Mouse (Mus musculus) adrenal gland, postnatal 4 days (tissue): ENCODE measurements around the gene Vstm4. TPM values are rescaled to one million over a fixed set of nuclear protein-coding genes. Genes with fewer than 3 reads are reported as not detected.

Experiments
- DNase-seq, 2 experiments: peaks; one replicate each; pipeline ENCODE4 v3.0.0; 2021 to 2022; ENCODE audit warnings: low spot score in 2 of 2, mixed read lengths in 2 of 2
- long read RNA-seq, 2 experiments: library from polyadenylated mRNA; stranded (forward); transcript quantifications; one replicate each; pipeline ENCODE4 v2.0.0; 2021
- total RNA-seq, 2 experiments: library from RNA; stranded (reverse); gene quantifications; 2 replicates each; pipeline ENCODE4 v1.2.3; 2021

Vstm4 gene
- 10 to 100 TPM; 35.3 to 40.6 TPM for total RNA-seq
- long read RNA-seq, experiment 1, transcript Vstm4-201 (8 exons, 2,745 nt) = major isoform, 47 of 52 reads
- long read RNA-seq, experiment 1, partial matches to known transcripts = 2 of 52 reads
- long read RNA-seq, experiment 1, other reads (novel, unspliced or antisense) = 3 of 52 reads
- long read RNA-seq, experiment 2, transcript Vstm4-201 (8 exons, 2,745 nt) = major isoform, 71 of 85 reads
- long read RNA-seq, experiment 2, partial matches to known transcripts = 4 of 85 reads
- long read RNA-seq, experiment 2, other reads (novel, unspliced or antisense) = 10 of 85 reads

DNA sequence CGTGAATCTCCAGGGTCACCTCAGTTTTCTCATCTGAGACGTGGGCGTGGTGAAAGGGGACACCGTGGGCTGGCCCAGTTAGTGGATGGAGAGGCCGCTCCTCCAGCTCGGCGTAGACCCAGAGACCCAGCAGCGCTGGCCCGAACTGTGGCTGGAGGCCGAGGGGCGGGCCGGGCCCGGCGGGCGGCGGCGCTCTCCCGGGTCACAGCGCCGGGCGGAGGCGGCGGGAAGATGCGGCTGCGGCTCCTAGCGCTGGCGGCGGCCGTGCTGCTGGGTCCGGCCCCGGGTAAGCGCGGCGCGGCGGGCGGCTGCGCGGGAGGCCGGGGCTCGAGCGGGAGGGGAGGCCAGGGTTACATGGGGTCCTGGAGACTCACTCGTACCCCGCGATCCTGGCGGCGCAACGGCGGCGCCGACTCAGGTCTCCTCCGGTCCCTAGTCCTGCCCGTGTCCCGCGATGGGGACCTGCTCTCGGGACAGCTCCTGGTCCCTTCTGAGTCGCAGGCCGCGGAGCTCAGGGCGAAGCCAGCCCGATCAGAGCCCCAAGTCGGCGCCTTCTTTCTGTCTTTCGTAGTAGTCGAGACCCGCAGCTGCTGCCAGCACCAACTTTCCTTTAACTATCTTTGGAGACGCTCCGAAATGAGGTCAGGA, at the start of gene Vstm4:
Gene Vstm4, plus strand, starts transcription at position 76 of the 648 bp plus-strand sequence.
- peak; percentile 46 to 52 for DNase-seq

DNA sequence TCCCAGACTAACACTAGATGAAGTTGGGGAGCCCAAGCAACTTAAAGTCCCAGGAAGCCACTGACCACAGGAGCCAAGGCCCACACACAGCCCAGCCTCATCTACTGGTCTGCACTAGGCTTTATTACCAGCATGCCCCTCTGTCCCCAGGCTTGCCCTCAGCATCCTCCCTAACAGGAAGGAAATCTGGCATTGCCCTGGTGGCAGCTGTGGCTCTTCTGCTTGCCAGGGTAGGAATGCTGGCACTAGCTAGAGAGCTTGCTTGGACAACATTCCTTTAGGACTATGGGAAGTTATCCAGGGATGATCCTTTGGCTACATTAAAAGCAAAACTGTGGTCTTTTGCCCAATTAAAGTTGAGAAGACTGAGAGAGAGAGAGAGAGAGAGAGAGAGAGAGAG, 46.4 kb upstream of the Vstm4 start:
- no peak for DNase-seq

DNA sequence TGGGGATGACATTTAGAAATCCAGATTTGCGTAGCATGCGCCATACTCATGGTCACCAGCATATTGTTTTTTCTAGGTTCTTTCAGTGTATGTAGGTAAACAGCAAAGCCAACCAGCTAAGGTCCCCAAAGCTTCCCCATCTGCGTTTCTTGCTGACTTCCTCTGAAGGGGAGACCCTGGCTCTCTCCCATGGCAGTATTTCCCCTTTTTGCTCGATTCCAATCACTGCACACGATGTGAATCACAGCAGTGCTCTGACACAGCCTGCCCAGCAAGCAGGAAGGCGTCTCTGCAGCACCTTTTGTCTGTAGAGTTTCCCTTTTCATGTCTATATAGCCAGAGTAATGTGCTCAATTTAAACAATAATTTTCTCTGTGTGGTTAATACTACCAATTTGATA, 44.1 kb upstream of the Vstm4 start:
- DNase-seq = no peak

DNA sequence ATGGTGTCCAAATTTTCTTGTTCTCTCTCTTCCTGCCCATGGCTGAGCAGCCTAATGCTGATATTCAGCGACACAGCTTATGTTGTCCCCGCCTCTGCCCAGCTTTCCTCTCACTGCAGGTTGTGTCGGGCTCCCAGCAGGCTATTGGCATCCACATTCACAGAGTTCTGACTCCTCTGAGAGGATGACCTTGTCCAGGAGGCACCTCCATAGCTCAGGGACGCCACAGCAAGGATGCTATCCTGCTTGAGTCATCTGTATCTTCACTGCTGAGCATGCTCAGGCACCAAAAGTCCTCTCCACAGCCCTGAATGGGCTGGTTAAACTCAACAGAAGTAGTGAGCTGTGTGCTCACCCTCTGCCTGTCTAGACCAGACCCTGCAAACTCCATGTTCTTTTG, 41.6 kb upstream of the Vstm4 start:
- no peak for DNase-seq

DNA sequence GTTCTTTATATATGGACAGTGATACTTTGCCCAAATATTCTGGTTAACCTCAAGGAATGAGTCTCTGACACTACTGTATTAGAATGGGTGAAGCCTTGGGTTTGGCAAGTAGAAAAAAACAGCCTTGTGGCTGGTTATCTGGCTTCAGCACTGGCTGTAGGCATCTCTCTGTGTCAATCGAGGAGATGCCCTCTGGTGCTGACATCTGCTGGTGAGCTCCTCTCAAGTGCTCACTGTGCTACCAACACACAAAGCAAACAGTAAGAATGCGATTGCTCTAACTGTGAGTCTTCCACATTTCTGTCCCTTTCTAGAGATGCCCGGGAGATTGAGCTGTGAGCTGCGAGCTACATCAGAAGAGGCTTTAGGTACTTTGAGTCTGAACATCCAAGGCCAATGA, 40.0 kb upstream of the Vstm4 start:
- DNase-seq = no peak

DNA sequence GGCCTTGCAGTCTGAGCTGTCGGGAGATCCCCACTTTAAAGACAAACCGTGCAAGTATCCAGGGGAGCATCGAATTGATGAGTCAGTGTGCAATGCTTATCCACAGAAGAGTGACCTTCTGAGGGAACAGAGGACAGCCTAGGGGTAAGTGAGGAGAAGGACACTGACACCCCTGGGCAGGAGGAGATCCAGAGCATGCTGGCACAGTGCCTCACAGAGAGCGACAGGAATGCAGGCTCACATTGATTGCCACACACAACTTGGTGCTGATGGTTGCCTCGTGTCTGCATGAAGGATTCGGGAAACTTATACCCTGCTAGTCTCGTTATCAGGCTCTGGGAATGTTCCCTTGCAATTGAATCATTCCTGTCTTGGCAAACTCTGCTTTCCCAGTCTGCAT, 39.3 kb upstream of the Vstm4 start:
- DNase-seq = no peak

DNA sequence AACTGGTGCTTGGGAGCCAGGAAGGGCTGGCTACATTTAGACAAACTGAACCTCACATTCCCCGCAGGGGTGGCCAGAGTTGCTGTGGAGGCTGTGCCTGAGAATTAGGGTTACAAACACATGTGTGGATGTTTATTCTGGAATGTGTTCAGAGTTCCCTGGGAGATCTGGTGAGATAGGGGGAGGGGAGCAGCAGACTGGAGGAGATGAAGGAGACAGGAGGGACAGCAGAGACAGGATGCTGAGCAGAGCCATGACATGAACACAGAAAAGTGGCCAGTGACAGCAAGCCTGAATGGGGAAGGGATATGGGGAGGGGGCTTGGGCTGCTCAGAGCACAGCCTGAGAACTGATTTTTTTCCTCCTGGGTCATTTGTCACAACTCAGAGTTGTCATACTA, 37.3 kb upstream of the Vstm4 start:
- no peak for DNase-seq

DNA sequence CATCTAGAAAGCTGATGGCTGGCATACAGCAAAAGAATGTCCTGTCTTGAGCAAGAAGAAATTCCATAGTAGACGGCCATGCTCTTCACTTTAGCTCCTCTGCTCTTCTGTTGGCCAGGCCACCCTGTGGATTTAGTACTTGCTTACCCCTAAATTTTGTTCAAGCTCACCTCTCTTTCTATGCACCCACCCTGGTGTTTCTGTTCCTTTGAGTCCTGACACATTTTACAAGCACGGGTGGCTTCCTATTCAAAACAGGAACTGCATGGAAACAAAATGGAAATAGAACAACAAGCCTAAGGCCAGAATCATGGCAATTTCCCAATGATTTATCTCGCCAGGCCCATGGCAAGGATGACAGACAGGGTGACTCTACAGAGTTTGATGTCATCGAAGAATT, 33.7 kb upstream of the Vstm4 start:
- DNase-seq = no peak

DNA sequence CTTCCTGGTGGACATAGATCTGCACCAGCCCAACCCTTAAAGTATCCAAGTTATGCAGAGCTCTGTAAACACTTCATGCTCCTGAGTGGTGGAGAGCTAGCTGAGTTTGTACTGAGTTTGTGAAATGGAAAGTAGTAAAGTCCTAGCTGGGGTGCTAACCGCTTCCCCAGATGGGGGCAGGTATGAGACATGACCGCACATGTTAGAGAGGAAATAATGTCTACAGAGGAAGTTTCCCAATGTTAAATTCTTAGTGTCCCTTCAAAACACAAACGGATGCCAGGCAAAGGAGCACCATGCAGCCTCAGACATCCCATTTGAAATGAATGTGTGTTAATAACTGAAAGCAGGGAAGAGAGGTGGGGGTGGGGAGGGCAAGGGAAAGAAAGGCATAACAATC, 32.7 kb upstream of the Vstm4 start:
- no peak for DNase-seq

DNA sequence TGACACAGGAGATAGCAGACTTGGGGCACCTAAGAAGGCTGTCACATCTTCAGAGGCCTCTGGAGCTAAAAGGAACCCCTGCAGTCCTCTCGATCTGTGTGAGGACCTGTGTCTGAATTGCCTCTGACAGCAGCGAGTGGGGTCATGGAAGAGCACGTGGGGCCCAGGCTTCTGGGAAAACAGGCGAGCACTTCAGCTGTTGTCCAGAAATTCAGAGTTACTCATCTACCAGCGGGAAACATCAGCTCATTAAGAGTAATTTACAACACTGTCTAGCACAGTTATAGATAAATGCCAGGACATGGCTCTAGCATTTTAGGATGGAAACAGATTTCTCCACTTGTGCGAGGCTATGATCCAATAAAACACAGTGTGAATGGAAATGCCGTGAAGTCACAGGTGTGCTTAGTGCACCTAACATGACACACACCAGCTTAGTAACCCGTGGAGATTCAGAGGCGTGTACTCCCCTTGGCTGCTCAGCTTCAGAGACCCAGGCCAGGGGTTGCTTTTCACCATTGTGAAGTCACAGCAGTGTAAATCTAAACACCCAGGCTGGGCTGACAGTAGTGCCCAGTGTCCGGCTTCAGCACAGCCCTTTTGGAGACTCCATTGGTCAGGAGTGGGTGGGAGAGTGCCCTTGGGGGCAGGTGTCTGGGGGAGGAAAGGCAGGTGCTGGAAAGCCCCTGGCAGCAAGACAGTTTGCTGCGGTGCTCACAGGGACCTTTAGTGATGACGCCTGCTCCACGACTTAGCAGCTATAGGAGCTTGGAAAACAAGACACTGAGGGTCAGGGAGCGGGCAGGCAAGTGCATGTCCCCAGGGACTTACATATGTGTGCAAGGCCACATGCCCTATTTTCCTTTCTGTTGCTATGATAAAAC, 32.0 kb upstream of the Vstm4 start:
- DNase-seq = no peak

DNA sequence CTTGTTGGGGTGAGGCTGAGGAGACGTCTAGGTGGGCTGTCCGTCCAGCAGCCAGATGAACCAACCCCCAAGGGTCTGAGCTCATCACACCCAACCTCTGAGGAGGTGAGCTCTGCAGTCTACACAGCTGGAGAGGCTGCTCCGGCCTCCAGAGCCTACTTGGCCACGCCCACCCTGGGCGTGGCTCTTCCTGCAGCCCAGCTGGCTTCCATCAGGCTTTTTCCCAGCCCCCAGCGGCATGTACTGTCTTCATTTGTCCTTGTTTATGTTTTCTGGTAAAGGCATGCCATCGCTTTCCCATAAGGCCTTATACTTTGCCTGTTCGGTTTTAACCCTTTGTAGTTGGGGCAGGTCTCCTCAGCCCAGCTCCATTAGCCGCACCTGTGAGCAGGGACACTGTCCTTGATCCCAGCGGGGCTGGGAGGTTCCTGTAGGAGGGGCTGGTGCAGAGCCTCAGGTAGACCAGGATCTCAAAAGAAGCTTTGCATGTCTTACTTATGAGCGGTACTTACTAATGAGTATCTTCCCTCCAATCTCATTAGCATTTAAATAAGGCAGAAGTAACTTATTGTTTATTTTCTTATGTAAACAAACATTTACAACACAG, 31.0 kb upstream of the Vstm4 start:
- DNase-seq = no peak

DNA sequence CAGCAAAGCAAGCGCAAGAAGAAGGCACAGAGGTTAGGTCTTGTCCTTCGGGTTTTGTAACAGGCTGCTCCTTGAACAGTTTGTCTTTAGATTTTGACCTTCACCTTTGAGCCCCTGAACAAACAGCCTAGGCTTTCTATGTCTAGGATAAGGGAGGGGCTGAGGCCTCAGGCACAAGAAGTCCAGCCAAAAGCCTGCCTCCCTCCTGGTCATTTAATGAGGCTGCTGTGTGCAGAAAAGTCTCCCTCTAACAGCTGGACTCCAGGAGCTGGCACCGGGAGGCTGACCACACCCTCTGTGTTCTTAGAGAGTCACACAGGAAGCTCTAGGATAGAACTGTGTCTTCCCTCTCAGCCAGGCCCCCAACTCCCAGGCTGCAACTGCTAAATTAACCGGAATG, 29.4 kb upstream of the Vstm4 start:
- DNase-seq = no peak

DNA sequence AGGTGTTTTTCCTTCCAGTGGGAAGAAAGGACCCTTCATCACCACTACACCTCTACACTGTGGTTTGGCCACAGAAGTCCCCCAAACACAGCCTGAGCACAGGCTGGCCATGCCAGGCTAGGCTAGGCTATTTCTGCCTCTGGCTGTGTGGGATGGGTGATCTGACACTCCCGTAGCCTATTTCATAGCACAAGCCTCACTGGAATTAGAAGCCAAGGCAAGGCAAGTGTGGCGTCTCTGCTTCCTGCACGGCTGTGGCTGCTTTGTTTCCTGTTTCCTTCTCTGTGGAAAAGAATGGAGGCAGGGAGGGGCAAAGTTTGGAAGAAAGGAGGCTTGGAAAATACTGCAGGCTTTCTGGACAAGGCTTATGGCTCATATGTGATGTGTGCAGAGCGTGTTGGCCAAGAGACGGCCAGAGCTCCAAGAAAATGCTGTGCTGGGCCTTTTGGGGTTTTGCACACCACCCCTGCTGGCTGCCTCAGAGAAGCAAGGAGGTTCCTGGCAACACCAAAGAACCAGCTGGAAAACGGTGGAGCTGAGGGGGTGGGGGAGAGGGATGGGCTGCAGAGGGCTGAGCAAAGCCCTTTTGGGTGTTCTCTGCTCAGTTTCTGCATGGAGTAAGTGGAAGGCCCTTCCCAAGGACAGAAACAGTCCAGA, 28.4 kb upstream of the Vstm4 start:
- no peak for DNase-seq

DNA sequence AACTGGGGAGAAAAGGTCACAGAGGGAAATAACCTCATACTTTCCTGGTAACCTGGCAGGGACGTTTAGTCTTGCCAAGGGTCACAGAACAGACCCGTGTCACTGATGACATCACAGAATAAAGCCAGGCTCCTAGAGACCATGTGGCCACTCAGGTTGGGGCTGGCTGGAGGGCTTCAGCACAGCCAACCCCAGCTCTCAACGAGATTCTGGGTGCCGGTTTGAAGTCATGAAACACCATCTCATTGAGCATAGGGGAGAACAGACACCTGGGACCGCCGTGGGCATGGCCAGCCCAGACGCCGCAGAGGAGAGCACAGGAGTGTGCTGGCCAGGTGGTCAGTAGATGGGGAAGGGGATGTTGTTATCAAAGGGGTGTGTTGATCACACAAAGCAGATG, 22.7 kb upstream of the Vstm4 start, which contains the start of gene Fam170b:
Gene Fam170b, plus strand, starts transcription at position 116 of the 400 bp plus-strand sequence.
- DNase-seq = no peak

DNA sequence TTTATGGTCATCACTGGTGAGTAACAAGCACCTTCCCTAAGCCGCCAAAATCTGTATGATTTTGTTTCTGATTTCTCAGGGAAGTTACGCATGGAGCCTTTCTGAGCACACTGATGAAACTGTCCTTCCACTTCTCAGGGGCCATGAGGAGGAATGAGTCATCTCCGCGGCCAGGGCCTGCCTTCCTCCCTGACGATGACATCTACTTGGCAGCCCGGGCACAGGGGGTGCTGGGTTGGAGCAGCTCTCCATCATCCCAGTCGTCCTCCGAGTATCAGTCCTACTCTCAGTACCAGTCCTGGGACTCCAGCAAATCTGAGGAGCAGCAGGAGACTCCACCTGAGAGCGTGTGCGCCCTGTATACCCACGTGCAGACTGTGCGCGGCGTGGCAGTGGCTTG, 21.4 kb upstream of the Vstm4 start:
- no peak for DNase-seq

DNA sequence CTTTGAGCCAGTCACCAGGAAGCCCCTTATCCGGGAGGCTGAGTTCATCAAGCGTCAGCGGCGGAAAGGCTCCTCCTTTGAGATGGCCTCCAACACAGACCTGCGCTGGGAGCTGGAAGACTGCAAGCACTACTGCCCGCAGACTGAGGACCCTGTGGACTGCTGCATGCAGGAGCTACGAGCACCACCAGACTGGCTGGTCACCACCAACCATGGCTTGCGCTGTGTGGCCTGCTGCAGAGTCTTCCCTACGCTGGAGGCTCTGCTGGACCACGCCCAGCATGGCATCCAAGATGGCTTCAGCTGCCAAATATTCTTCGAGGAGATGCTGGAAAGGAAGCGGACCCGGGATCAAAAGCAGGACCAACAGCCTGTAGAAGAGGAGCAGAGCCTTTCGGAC, 21.0 kb upstream of the Vstm4 start:
- DNase-seq = no peak

DNA sequence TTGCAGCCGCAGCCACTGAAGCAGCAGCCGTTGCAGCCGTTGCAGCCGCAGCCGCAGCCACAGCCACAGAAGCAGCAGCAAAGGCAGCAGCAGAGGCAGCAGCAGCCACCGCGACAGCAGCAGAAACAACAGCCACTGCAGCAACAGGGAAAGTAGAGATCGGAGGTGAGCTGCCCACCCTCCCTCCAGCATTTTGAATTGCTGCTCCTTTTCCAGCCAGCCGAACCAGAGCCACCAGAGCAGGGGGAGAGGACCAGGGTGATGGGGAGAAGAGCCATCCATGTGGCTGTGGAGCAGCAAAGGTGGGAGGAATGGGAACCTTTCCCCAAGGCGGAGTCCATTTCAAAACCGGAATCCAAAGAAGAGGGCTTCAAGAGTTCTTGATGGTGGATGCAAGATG, 20.4 kb upstream of the Vstm4 start:
- DNase-seq = no peak

DNA sequence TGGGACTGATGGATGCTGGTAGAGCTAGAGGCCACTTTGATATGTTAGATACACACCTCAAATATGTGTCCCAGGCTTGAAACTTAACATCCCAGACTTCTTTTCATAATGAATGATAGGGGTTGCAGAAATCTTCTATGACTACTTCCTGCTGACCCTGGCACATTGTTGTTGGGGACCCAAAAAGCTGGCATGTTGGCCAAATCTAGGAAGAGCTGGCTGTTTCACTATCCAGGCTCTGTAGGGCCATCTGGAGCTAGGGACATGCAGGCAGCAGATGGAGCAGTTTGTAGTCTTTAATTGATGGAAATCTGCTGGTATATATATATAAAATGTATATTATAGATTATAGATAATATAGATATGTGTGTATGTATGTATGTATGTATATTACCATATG, 14.5 kb upstream of the Vstm4 start:
- no peak for DNase-seq

DNA sequence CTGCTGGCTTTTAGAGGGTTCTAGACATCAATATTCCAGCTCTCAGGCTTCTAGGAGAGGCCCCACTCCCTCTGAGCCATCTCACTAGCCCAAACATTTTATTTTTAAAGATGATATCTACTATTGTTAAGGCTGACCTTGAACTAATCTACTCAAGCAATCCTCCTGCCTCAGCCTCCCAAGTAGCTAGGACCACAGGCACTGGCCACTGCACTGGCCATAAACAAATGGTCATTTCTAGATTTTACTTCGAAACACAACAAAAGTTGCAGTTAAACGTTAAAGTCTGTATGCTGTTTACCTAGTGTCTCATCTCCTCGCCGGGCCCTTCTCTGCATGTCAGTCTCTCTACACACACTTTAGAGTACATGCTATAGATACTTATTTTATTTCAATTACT, 2.5 kb upstream of the Vstm4 start:
- DNase-seq = no peak

DNA sequence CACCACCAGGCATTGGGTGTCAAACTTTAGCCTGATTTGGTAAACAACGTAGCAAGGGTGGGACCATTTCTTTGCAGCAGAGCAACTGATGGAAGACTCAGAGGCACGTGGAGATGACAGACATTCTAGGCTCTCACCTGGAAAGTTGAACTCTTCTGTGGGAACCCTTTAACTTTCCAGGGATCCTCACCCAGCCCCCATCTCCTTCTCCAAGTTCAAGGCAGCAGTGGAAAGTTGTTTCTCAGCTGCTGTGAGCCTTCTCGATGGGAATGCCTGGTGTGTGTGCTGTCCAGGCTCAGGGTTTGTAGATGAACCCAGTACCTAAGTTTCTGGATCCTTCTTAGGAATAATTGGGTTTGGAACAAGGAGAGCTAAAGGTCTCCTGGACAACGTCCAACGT, 310 bp upstream of the Vstm4 start:
- no peak for DNase-seq

DNA sequence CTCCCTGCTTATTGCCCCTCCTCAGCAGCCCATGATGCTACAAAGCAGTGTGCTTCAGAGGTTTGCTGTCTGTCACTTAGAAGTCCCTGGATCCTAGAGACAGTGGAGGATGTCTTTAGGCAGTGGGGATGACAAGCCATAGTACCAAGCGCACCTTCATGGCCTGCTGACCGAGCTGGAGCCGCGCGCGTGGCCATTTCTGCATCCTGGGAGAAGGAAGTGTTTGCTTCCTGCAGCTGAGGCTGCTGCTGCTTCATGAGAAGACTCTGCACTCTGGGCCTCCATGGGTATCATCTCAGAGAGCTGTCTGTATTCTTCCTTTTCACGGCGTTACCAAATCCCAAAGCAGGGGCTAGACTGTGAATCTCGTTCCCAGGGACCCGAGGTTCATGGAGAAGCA, 1.8 kb downstream of the Vstm4 start:
- no peak for DNase-seq
